Mouse (Mus musculus) heart, postnatal 0 days (tissue): Measurements from ENCODE around the gene Fndc11. TPM values are rescaled to one million over a fixed set of nuclear protein-coding genes. Genes with fewer than 3 reads are reported as not detected.

Experiments used
- ATAC-seq: fragments of 200-750 bp; cut with Nextera tagmentation; 2 replicates; pipeline ENCODE4 v1.8.0; 2017; ENCODE audit warnings: low read depth, moderate number of reproducible peaks, moderate library complexity; ENCODE audit not compliant: insufficient read depth
- DNase-seq: peaks from one replicate; pipeline ENCODE4 v3.0.0-alpha.2; 2016; ENCODE audit warnings: low spot score
- H3K27ac ChIP-seq: fragments of 300-500 bp; sonication (generic); 2 replicates; pipeline ENCODE4 v1.5.1; 2014; ENCODE audit warnings: low read depth, mild to moderate bottlenecking
- H3K27me3 ChIP-seq: fragments of 300-500 bp; sonication (generic); 2 replicates; pipeline ENCODE4 v1.6.1; 2014; ENCODE audit warnings: low read length, mixed read lengths; ENCODE audit not compliant: control insufficient read depth, insufficient read depth
- H3K36me3 ChIP-seq: fragments of 300-500 bp; sonication (generic); replicated peaks from 2 replicates; pipeline ENCODE4 v1.6.1; 2014; ENCODE audit warnings: low read length, mixed read lengths; ENCODE audit not compliant: control insufficient read depth, insufficient read depth
- H3K4me1 ChIP-seq: fragments of 300-500 bp; sonication (generic); 2 replicates; pipeline ENCODE4 v1.6.1; 2014; ENCODE audit warnings: antibody characterized with exemption; ENCODE audit not compliant: control insufficient read depth, insufficient read depth
- H3K4me2 ChIP-seq: fragments of 300-500 bp; sonication (generic); 2 replicates; pipeline ENCODE4 v1.6.1; 2014; ENCODE audit warnings: low read depth, mild to moderate bottlenecking, low read length, moderate library complexity
- H3K4me3 ChIP-seq: fragments of 300-500 bp; sonication (generic); 2 replicates; pipeline ENCODE4 v1.5.1; 2014; ENCODE audit warnings: low read depth, low read length
- H3K9ac ChIP-seq: fragments of 300-500 bp; sonication (generic); replicated peaks from 2 replicates; pipeline ENCODE4 v1.6.1; 2014; ENCODE audit warnings: low read depth, low read length, mixed read lengths
- H3K9me3 ChIP-seq: fragments of 300-500 bp; sonication (generic); replicated peaks from 2 replicates; pipeline ENCODE4 v1.6.1; 2016; ENCODE audit warnings: low read length; ENCODE audit not compliant: control insufficient read depth
- CTCF ChIP-seq: IDR thresholded peaks from 2 replicates; pipeline ENCODE4 v1.5.1; 2016; ENCODE audit warnings: antibody characterized with exemption, control low read depth, low read depth
- EP300 ChIP-seq: IDR thresholded peaks from 2 replicates; pipeline ENCODE4 v1.6.1; 2016; ENCODE audit warnings: antibody characterized with exemption, low read depth
- WGBS: fragments of 180-500 bp; shearing (Covaris S2); extraction: QIAGEN DNeasy Blood & Tissue Kit; methylation state at CpG from one replicate; pipeline ENCODE4 v1.1.7; 2014; 5-methylcytosine and 5-hydroxymethylcytosine counted together
- polyA plus RNA-seq: library from polyadenylated mRNA; unstranded; fragments of >200 nt; fragmentation: Nextera tagmentation; extraction: Ambion mirVana; gene quantifications from 2 replicates; pipeline ENCODE4 v1.2.1, GENCODE M21; 2015
- total RNA-seq: library from RNA; depleted of rRNA; stranded (reverse); fragments of >200 nt; gene quantifications from 2 replicates; pipeline ENCODE4 v1.2.3, GENCODE M21; 2014; ENCODE audit warnings: low replicate concordance

Fndc11 gene
- total and polyA plus RNA-seq, 2 experiments from 2014 or later = not detected

DNA sequence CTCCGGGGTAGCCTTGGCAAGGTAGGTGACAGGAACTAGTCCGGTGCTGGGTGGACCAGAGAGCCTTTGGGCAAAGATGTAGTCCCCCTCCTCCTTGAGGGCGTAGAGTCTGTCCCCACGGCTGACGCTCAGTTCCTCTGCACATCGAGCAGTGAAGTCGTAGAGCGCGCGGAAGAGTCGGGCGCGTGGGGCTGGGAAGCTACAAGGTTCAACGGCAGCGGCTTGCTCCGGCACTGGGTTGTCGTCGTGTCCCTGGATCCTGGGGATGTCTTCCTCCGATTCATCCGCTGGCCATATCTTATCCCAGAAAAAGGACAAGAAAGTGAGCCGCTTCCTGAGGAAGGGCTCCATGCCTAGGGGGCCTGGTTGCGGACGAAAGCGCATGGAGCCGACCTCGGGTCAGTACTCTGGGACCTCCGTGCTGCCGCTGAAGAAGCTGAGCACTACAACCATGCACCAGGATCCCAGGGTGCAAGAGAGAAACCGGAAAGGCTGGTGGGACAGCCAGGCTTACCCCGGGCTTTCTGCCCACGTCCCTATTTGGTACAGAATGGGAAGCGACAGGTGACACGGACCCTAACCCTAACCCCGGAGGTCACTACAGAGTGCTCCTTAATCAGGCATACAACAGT is 7.3 kb upstream of the Fndc11 start:
- H3K27me3 ChIP-seq = peaks cover 44% of the 10 kb centered on the region
- TF ChIP-seq CTCF (no peak), EP300 (no peak)
- 4% methylated on average over 34 of the region's 34 CpGs for WGBS
- peak overlapping the region; percentile 57 for H3K4me2 ChIP-seq
- H3K36me3 ChIP-seq = no peaks in the 10 kb centered on the region
- H3K4me3 ChIP-seq = peak overlapping the region; percentile 37
- H3K27ac ChIP-seq = no peak overlapping the region
- no peak for ATAC-seq
- H3K9ac ChIP-seq = no peak overlapping the region
- no peaks in the 10 kb centered on the region for H3K4me1 ChIP-seq
- DNase-seq = no peak
- H3K9me3 ChIP-seq = no peaks in the 10 kb centered on the region

DNA sequence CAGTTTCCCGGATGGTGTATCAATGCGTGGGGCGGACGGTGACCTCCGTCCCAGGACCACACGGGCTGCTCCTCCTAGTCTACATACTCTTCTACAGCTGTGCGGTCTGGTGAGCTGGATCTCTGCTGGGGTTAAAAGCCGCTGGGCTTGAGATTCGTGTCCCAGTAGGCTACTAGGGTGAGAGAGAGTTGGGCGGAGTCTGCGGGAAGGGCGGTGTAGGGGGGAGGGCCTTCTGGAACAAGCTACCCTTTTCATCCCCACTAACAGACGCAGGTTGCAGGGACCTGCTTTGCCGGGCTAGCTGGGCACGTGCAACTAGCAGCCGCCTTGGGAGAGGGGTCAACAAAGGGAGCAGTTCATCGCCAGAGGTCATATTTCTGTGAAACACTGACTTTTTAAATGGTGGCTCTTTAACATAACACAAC is 6.8 kb upstream of the Fndc11 start, which contains the start of gene Srms:
Gene Srms, minus strand, starts transcription at position 165 of the 425 bp plus-strand sequence.
- H3K4me3 ChIP-seq = peak within 1 kb of the TSS; percentile 37
- no peak for TF ChIP-seq EP300
- no peak for DNase-seq
- 2% methylated on average over 17 of the region's 17 CpGs for WGBS
- H3K27ac ChIP-seq = no peak within 1 kb of the TSS
- H3K27me3 ChIP-seq = peaks cover 44% of the 10 kb centered on the region
- no peak within 1 kb of the TSS for H3K9ac ChIP-seq
- H3K36me3 ChIP-seq = no peaks in the 10 kb centered on the region
- H3K4me2 ChIP-seq = peak within 1 kb of the TSS; percentile 57
- ATAC-seq = no peak
- no peaks in the 10 kb centered on the region for H3K9me3 ChIP-seq
- H3K4me1 ChIP-seq = no peaks in the 10 kb centered on the region

DNA sequence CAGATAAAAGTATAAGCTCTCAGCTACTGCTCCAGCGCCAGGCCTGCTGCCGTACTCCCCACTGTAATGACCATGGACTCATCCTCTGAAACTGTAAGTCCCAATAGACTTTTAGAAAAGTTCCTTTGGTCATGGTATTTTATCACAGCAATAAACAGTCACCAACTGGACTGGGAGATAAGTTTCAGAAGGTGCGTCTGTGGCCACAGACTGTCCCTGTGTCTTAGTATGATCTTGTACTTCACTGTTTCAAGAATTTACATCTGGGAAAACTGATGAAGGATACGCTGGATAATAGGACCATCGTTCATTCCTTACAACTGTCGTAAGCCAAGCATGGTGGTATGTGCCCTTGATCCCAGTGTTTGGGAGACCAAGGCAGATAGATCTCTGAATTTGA is 3.8 kb upstream of the Fndc11 start:
- Histone ChIP-seq H3K27ac (no peak overlapping the region), H3K4me2 (no peak overlapping the region), H3K27me3 (peaks cover 35% of the 10 kb centered on the region), H3K36me3 (no peaks in the 10 kb centered on the region), H3K4me1 (0 out of 2 replicates have a peak, but pooled peaks cover 4% of the 10 kb centered on the region), H3K9me3 (no peaks in the 10 kb centered on the region), H3K9ac (no peak overlapping the region), H3K4me3 (no peak overlapping the region)
- 86% methylated on average over 6 of the region's 6 CpGs for WGBS
- DNase-seq = no peak
- TF ChIP-seq CTCF (no peak), EP300 (no peak)
- ATAC-seq = no peak

DNA sequence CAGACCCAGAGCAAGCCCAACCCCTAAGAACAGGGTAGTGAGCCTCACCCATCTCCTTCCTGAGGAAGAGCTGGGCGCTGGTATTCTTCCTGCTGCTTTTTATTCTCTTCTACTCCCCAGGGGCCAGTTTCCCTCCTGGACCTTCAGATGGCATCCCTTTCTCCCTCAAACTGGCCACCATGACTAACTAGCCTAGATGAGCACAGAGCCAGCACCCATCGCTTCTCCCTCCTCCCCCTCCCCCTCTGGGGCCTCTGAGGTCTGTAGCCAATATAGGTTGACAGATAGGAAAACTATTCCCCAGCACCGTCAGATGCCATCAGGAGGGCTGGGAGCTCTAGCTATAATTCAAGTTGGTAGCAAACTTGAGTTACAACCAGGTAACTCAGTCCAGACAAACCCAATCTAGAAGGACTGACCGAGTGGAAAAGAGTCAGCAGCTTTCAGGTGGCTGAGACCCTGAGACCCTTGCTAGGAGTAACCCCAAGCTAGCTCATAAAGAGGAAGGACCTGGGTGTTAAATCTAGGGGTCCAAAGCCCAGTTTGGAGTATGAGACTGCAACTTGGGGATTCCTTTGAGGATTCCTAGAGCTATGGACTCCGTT is 830 bp upstream of the Fndc11 start:
- no peaks in the 10 kb centered on the region for H3K36me3 ChIP-seq
- no peak overlapping the region for H3K9ac ChIP-seq
- 0 out of 2 replicates have a peak, but pooled peaks cover 4% of the 10 kb centered on the region for H3K4me1 ChIP-seq
- TF ChIP-seq EP300 = no peak
- no peak for TF ChIP-seq CTCF
- H3K27me3 ChIP-seq = peaks cover 10% of the 10 kb centered on the region
- no peak for DNase-seq
- ATAC-seq = no peak
- H3K9me3 ChIP-seq = no peaks in the 10 kb centered on the region
- H3K27ac ChIP-seq = 0 out of 2 replicates have a peak overlapping the region, but pooled peaks have one; percentile 5
- no peak overlapping the region for H3K4me2 ChIP-seq
- H3K4me3 ChIP-seq = no peak overlapping the region
- WGBS = 48% methylated on average over 5 of the region's 5 CpGs

DNA sequence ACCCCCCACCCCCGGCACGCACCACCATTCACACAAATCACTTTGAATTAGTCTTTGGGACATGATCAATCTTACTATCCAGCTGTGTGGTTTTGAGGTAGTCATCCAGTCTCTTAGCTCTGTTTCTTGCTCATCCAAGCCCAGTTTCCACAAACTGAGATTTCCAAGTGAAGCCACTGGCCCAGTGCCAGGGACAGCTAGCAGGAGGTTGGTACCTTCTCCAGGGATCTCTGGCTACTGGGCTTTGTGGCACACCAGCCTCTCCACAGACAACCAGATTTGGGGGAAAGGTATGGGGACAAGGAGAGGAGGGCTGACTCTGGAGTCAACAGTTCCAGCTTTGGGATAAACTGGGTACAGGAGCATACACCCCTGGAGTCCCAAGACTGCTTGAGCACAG is 548 bp downstream of the Fndc11 start:
- peak overlapping the region; percentile 16 for H3K4me3 ChIP-seq
- H3K27ac ChIP-seq = no peak overlapping the region
- H3K4me1 ChIP-seq = 0 out of 2 replicates have a peak, but pooled peaks cover 4% of the 10 kb centered on the region
- ATAC-seq (no peak), DNase-seq (no peak)
- no peak overlapping the region for H3K9ac ChIP-seq
- H3K4me2 ChIP-seq = peak overlapping the region; percentile 54
- H3K36me3 ChIP-seq = no peaks in the 10 kb centered on the region
- TF ChIP-seq CTCF (no peak), EP300 (no peak)
- H3K27me3 ChIP-seq = 0 out of 2 replicates have a peak, but pooled peaks cover 4% of the 10 kb centered on the region
- H3K9me3 ChIP-seq = no peaks in the 10 kb centered on the region
- WGBS = 64% methylated on average over 2 of the region's 2 CpGs
